Mouse (Mus musculus) erythroblast, embryonic 14.5 days (primary cell): ENCODE results near the gene Prune2.

Source experiments
- GATA1 ChIP-seq: IDR thresholded peaks from 2 replicates; pipeline ENCODE4 v1.6.1; 2012; ENCODE audit warnings: low read length, inconsistent platforms, mixed read lengths
- TAL1 ChIP-seq: IDR thresholded peaks from 3 replicates; pipeline ENCODE4 v1.6.1; 2012; ENCODE audit warnings: low read length, inconsistent platforms, mixed read lengths

DNA sequence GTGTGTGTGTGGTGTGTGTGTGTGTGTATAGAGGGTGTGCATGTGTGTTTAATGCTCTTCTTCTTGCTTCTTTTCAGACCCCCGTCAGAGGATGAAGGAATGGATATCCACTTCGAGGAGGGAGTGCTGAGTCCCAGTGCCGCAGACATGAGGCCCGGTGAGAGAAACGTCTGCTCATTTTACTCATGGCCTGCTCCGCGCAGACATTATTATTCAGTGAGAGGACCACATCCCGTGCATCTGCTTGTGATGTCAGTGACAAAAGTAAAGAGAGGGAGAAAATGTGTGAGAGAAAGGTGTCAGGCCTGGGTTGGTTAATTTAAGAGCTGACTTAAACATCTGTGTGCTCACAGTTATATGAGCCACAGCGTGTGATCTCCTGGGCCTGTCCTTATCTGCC lies 212.3 kb downstream of the Prune2 start:
- TF ChIP-seq TAL1, result no peak
- no peak for TF ChIP-seq GATA1
